Mouse (Mus musculus) spleen, adult 2 months (tissue): Measurements from ENCODE around the gene Olfr523. TPM values are rescaled to one million over a fixed set of nuclear protein-coding genes. Genes with fewer than 3 reads are reported as not detected.

Source experiments
- DNase-seq, 2 experiments: peaks; one replicate each; pipeline versions ENCODE4 v3.0.0 to v3.0.0-alpha.2; 2012 to 2021; ENCODE audit warnings: low spot score in 2 of 2, low read depth in 1 of 2
- H3K27ac ChIP-seq: fragments of 200-500 bp; 2 replicates; pipeline ENCODE4 v1.5.1; 2012; ENCODE audit warnings: low read length, inconsistent platforms; ENCODE audit not compliant: insufficient read depth
- H3K27me3 ChIP-seq: fragments of 200-500 bp; 2 replicates; pipeline ENCODE4 v1.6.1; 2012; ENCODE audit warnings: mild to moderate bottlenecking, moderate library complexity, low read length, inconsistent platforms; ENCODE audit not compliant: control insufficient read depth, insufficient read depth
- H3K36me3 ChIP-seq: fragments of 200-500 bp; 2 replicates; pipeline ENCODE4 v1.6.1; 2012; ENCODE audit warnings: mild to moderate bottlenecking, low read length, inconsistent platforms; ENCODE audit not compliant: control insufficient read depth, insufficient read depth
- H3K4me1 ChIP-seq: fragments of 200-500 bp; 2 replicates; pipeline ENCODE4 v1.6.1; 2011; ENCODE audit warnings: inconsistent platforms; ENCODE audit not compliant: control insufficient read depth, insufficient read depth, insufficient read length
- H3K4me3 ChIP-seq: fragments of 200-500 bp; 2 replicates; pipeline ENCODE4 v1.5.1; 2011; ENCODE audit warnings: mild to moderate bottlenecking, inconsistent platforms; ENCODE audit not compliant: insufficient read depth, insufficient read length; ENCODE audit errors: extremely low read depth
- CTCF ChIP-seq: fragments of 200-500 bp; IDR thresholded peaks from 2 replicates; pipeline ENCODE4 v1.5.1; 2011; ENCODE audit warnings: mild to moderate bottlenecking, inconsistent platforms; ENCODE audit not compliant: insufficient read depth, insufficient read length, insufficient replicate concordance; ENCODE audit errors: extremely low read depth
- POLR2A ChIP-seq: fragments of 200-500 bp; IDR thresholded peaks from 2 replicates; pipeline ENCODE4 v1.6.1; 2011; ENCODE audit warnings: low read depth, low read length, inconsistent platforms
- WGBS: fragments of 180-500 bp; shearing (Covaris S2); methylation state at CpG from one replicate; pipeline ENCODE4 v1.1.7; 2018; 5-methylcytosine and 5-hydroxymethylcytosine counted together
- polyA plus RNA-seq: library from polyadenylated mRNA; depleted of rRNA; stranded (reverse); fragments of >200 nt; gene quantifications from 2 replicates; pipeline ENCODE4 v1.2.3, GENCODE M21; 2012

Gene Olfr523
- polyA plus RNA-seq, 1 experiment = 0.12 TPM

DNA sequence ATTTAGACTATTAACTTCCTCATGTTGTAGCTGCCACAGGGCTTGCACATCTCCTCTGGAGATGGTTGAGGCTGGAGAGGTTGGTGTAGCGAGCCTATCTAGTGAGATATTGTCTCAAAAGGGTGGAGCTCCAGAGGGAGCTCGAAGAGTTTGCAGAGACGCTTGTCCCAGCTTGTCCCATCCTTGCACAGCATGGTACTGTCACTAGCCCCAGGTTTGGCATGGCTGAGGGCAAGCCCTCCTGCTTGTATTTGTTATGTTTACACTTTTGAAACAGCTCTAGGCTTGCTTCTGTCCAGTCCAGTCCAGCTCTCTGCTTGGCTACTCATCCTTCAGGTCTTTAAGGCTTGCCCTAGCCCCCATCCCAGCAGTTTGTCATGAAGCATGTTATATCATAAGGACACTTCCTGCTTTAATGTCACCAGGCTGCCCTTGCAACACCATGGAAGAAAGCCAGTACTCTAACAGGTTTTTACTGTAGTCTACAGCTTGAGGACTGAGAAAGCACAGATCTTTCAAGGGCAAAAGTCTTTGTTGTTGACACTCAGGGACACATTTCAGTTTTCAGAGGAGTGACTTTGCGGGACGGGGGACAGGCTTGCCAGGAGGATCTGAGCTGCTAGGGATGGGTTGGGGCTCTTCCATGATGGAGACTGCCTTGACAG is 37.8 kb upstream of the Olfr523 start:
- Histone ChIP-seq H3K36me3 (no peaks in the 10 kb centered on the region), H3K4me3 (no peak overlapping the region), H3K27ac (no peak overlapping the region), H3K4me1 (no peaks in the 10 kb centered on the region), H3K27me3 (no peaks in the 10 kb centered on the region)
- no peak for DNase-seq
- 88% methylated on average over 5 of the region's 5 CpGs for WGBS
- no peak for TF ChIP-seq CTCF
- TF ChIP-seq POLR2A = no peak

DNA sequence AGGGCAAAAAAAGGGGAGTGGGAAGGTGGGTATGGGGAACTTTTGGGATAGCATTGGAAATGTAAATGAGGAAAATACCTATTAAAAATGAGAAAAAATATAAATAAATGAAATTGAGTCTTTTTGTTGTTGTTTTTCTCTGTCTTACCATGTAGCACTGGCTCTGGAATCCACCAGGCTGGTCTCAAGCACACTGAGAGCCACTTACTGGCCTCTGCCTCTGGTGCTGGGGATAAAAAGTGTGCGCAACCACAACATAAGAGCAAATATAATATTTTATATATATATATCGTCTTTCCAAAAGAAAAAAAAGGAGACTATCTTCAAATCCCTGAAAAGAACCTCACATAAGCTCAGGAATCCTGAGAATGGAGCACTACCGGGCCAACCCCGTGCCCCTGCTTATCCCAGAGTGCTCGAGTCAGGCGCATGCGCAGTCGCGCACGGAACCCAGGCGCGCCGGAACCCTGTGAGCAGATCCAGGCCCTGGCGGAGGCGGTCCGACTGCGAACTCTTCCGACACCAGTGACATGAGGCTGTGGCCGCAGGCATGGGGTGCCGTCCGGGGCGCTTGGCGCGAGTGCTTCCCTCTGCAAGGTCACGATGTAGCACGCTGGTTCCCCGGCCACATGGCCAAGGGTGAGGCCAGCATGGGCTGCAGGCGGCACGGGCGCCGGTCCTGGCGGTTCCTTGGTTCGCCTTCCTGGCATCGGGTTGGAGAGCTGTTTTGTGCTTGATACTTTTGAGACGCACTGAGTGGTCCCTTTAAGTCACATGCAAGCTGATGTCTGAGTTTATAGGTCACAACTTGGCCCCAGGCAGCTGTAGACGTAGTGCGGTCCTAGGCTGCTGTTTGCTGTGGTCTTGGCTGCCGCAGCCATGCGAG is 35.6 kb upstream of the Olfr523 start, which contains the start of gene Mtg1:
Gene Mtg1, plus strand, starts transcription at position 430 of the 886 bp plus-strand sequence.
- Histone ChIP-seq H3K36me3 (no peaks in the 10 kb centered on the region), H3K4me3 (peak within 1 kb of the TSS; percentile 98), H3K27me3 (no peaks in the 10 kb centered on the region), H3K27ac (peak within 1 kb of the TSS; percentile 93), H3K4me1 (no peaks in the 10 kb centered on the region)
- 3% methylated on average over 39 of the region's 39 CpGs for WGBS
- DNase-seq = peak; percentile 88
- TF ChIP-seq CTCF (no peak), POLR2A (peak; percentile 58)

DNA sequence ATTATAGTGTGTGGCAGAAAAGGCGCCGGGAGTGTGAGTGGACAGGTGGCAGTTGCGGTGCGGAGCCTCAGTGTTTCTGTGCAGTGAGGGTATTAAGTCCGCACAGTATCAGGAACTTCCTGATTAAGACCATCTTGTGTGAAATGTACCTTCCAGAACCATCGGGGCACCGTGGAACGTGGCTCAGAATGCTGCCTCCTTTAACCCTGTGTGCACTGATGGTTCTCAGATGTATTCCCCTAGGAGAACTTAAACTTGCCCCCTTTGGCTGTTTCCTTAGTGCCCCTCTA is 35.1 kb upstream of the Olfr523 start:
- Histone ChIP-seq H3K4me1 (no peaks in the 10 kb centered on the region), H3K36me3 (no peaks in the 10 kb centered on the region), H3K27me3 (no peaks in the 10 kb centered on the region), H3K4me3 (peak overlapping the region; percentile 98), H3K27ac (peak overlapping the region; percentile 93)
- under 1% methylated on average over 8 of the region's 8 CpGs for WGBS
- no peak for DNase-seq
- no peak for TF ChIP-seq CTCF
- no peak; the same call in 1 of the 2 replicates for TF ChIP-seq POLR2A

DNA sequence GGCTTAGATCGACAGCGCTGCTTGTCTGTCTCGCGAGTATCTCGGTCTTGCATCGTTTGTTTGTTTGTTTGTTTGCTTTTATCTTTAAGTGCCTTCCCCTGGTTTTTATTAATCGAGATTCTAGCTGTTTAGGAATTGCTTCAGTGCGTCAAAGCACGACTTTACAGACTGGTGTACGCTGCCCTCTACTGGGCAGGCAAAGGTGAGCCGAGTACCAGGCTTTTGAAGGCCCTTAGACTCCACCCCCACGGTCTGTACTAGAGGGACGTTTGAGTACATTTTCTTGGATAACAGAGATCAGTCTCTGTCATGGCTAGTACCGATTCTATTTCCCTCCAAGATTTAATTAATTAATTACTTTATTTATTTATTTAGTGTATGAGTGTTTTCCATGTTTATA is 31.7 kb upstream of the Olfr523 start:
- H3K27me3 ChIP-seq = no peaks in the 10 kb centered on the region
- DNase-seq = peak; percentile 60 to 71
- no peak overlapping the region for H3K4me3 ChIP-seq
- WGBS = 5% methylated on average over 14 of the region's 14 CpGs
- peaks cover 3% of the 10 kb centered on the region for H3K36me3 ChIP-seq
- no peak overlapping the region for H3K27ac ChIP-seq
- no peaks in the 10 kb centered on the region for H3K4me1 ChIP-seq
- TF ChIP-seq POLR2A (no peak), CTCF (peak; percentile 79; the same call in 1 of the 2 replicates)

DNA sequence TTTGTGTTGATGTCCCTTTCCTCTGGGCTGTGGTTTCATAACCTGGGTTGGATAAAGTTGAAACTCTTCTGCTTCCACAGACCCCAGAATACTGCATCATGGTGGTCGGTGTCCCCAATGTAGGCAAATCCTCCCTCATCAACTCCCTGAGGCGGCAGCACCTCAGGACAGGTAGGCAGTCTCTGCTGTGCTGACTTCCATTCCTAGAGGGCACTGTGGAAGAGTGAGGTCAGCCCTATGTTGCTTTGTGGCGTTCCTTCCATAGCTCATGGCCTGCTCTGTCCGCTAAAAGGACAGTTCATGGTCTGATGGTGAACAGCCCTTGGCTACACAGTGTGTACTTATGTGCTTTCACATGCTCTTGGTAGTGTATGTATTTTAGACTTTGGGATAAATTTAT is 28.5 kb upstream of the Olfr523 start:
- no peak for DNase-seq

DNA sequence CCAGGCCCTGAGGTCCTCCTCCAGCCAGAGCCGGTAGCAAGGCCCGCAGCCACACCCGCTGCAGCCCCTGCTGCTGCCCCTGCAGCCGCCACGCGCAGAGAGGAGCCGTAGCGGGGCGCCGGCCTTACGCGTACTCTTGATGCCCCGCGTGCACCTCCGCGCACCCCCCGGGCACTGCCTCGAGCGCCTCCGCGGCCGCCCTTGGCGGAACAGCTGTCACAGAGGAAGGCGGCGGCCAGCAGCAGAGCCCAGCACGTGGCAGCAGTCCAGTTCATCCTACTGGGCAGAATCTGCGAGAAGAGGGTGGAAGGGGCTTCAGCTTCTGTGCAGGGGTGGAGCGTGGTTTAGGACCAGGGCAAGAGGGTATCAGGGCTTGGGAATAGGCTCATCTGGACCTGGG is 19.6 kb upstream of the Olfr523 start:
- WGBS = 9% methylated on average over 28 of the region's 28 CpGs
- H3K4me3 ChIP-seq = no peak overlapping the region

More for the DNA sequence above, 28.5 kb upstream of the Olfr523 start:
- H3K4me1 ChIP-seq = no peaks in the 10 kb centered on the region
- 97% methylated on average over 4 of the region's 4 CpGs for WGBS
- no peak for TF ChIP-seq POLR2A
- no peak for TF ChIP-seq CTCF
- peaks cover 14% of the 10 kb centered on the region for H3K36me3 ChIP-seq
- H3K27ac ChIP-seq = no peak overlapping the region
- no peaks in the 10 kb centered on the region for H3K27me3 ChIP-seq
- no peak overlapping the region for H3K4me3 ChIP-seq

More for the DNA sequence above, 19.6 kb upstream of the Olfr523 start:
- peaks cover 8% of the 10 kb centered on the region; the same call in 1 of the 2 replicates for H3K27me3 ChIP-seq
- no peak overlapping the region for H3K27ac ChIP-seq
- H3K36me3 ChIP-seq = peaks cover 2% of the 10 kb centered on the region; the same call in 1 of the 2 replicates
- H3K4me1 ChIP-seq = no peaks in the 10 kb centered on the region
- no peak for TF ChIP-seq CTCF
- no peak for TF ChIP-seq POLR2A
- no peak for DNase-seq
